Mouse (Mus musculus) heart, embryonic 14.5 days (tissue): ENCODE measurements around the gene Fkbp15. TPM values are rescaled to one million over a fixed set of nuclear protein-coding genes. Genes with fewer than 3 reads are reported as not detected.

Experiments used
- polyA plus RNA-seq: library from polyadenylated mRNA; unstranded; fragments of >200 nt; fragmentation: Nextera tagmentation; extraction: Ambion mirVana; gene quantifications from 2 replicates; pipeline ENCODE4 v1.2.1, GENCODE M21; 2014

Gene Fkbp15
- polyA plus RNA-seq, 1 experiment from 2014 or later = 20.8 TPM

Other genes starting within 250 kb of the Fkbp15 start
- gene Mup21, start 209.7 kb downstream of the Fkbp15 start, polyA plus RNA-seq = not detected in 2 replicates
- 7.3 and 8.7 TPM in 2 replicates for gene Zfp37, start 129.5 kb downstream of the Fkbp15 start, polyA plus RNA-seq
- gene Slc31a2, start 98.0 kb downstream of the Fkbp15 start, polyA plus RNA-seq = 20.7 and 23.0 TPM in 2 replicates
- 38.1 and 40.2 TPM in 2 replicates for gene Slc31a1, start 179 bp upstream of the Fkbp15 start, polyA plus RNA-seq
- 85.6 and 93.0 TPM in 2 replicates for gene Cdc26, start 48.1 kb upstream of the Fkbp15 start, polyA plus RNA-seq
- gene Prpf4, start 48.2 kb upstream of the Fkbp15 start, polyA plus RNA-seq = 12.6 and 14.9 TPM in 2 replicates
- gene Rnf183, start 74.7 kb upstream of the Fkbp15 start, polyA plus RNA-seq = not detected in 2 replicates
- 2.6 and 2.8 TPM in 2 replicates for gene Wdr31, start 110.3 kb upstream of the Fkbp15 start, polyA plus RNA-seq
- 0.27 and 0.36 TPM in 2 replicates for gene Bspry, start 119.5 kb upstream of the Fkbp15 start, polyA plus RNA-seq
- gene Hdhd3, start 142.9 kb upstream of the Fkbp15 start, polyA plus RNA-seq = 7.5 and 11.4 TPM in 2 replicates
- 67.2 and 69.3 TPM in 2 replicates for gene Alad, start 159.4 kb upstream of the Fkbp15 start, polyA plus RNA-seq
- gene Pole3, start 164.5 kb upstream of the Fkbp15 start, polyA plus RNA-seq = 47.3 and 50.7 TPM in 2 replicates
- gene 4933430I17Rik, start 164.8 kb upstream of the Fkbp15 start, polyA plus RNA-seq = 0.11 and 0.41 TPM in 2 replicates
- 58.9 and 70.4 TPM in 2 replicates for gene Rgs3, start 199.3 kb upstream of the Fkbp15 start, polyA plus RNA-seq